Mouse (Mus musculus): ENCODE results near the gene Mtfp1. TPM values are rescaled to one million over a fixed set of nuclear protein-coding genes. Genes with fewer than 3 reads are reported as not detected.
"Not testable (repeated sequence)": the region's sequence is repeated elsewhere in the genome, so short reads cannot be mapped to it uniquely, and the experiment has no call there.

The Mtfp1 gene
- polyA plus RNA-seq, 1 experiment from 2014 or later = 6.3 TPM

DNA sequence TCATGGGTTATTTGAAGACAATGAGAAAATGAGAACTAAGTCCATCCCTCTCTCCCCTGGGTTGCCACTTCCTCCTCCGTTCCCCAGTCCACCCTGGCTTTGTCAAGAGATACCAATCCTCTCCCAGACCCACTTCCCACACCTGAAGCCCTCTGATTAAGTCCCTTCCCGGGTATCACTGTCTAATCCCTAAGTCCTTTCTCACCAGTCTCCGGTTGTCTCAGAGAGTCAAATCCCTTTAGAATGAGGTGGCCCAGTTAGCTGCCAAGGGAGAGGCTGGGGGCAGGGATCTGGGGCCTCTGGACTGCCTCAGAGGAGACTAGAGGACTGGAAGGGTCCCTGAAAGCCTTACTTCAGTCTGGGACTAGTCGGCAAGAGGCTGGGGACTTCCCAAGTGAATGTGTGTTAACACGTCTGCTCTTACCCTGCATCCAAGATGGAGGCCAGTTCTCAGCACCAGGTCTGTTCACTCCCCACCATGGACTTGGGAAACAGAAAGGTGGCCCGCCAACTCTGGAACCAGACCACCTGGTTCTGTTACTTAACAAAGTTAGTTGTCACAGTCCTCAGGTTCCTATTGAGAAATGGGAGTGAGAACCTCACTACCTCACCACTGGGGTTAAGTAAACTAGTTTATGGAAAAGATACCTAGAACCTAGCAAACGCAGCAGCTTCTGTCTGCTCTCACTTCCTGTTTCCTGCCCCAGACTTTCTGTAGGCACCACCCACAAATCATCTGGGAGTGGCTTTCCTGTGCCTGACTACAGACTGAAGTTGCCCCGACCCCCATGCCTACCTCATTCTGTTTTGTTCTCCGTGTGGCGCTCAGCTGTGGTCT is 27.7 kb upstream of the Mtfp1 start, which contains the start of gene Sec14l2:
Gene Sec14l2, minus strand, starts transcription at position 674 of the 838 bp plus-strand sequence.
- Histone ChIP-seq H3K27ac (no peak within 1 kb of the TSS), H3K27me3 (peaks cover 30% of the 10 kb centered on the region), H3K4me3 (no peak within 1 kb of the TSS), H3K9me3 (peaks cover 20% of the 10 kb centered on the region; the same call in 1 of the 2 replicates), H3K4me1 (peaks cover 10% of the 10 kb centered on the region), H3K4me2 (replicated peaks) (no peak within 1 kb of the TSS), H3K9ac (no peak within 1 kb of the TSS), H3K36me3 (no peaks in the 10 kb centered on the region)
- ATAC-seq (ENCODE audit: low FRiP score, low read depth) = no peak
- 76% methylated on average over 10 of the region's 10 CpGs for WGBS

DNA sequence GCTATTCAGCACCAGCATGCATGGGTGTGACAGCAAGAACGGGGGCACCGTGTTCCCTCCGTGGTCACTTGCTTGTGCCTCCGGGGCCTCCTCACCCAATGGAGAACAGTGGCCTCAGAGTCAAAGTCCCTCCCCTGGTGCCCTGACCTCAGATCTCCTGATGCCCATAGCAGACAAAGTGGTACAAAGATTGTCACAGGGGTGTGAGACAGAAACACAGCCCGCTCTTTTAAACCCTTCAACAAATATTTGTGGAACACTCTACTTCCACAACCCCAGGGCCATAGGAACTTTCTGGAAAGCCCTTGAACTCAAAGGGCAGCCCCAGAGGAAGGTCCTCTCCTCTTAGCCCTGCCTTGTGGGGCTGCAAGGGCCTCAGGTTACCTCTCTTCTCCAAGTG is 27.0 kb upstream of the Mtfp1 start:
- ATAC-seq (ENCODE audit: low FRiP score, low read depth) = no peak
- Histone ChIP-seq H3K27ac (no peak overlapping the region), H3K4me3 (no peak overlapping the region), H3K27me3 (peaks cover 37% of the 10 kb centered on the region), H3K4me2 (replicated peaks) (no peak overlapping the region), H3K9me3 (peaks cover 20% of the 10 kb centered on the region; the same call in 1 of the 2 replicates), H3K9ac (no peak overlapping the region), H3K36me3 (no peaks in the 10 kb centered on the region), H3K4me1 (peaks cover 17% of the 10 kb centered on the region)
- WGBS = 82% methylated on average over 5 of the region's 5 CpGs

DNA sequence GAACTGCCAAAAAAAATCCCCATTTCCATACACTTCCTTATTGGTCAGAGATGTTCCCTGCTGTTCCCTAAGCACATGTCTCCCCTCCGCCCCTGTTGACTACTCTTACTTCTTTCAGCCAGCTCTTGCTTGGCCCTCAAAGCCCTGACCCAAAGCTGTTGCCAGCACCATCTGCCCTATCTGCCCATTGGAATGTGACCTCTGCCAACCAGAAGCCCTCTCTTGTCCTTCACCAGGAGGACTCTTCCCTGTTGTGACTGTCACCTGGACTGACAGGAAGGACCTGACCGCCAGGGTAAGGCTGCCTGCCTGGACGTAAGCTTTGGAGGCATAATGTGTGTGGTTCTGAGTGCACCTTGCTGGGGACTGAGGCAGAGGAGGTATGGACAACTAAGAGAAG is 26.4 kb upstream of the Mtfp1 start:
- Histone ChIP-seq H3K4me2 (replicated peaks) (no peak overlapping the region), H3K4me3 (no peak overlapping the region), H3K9me3 (peaks cover 16% of the 10 kb centered on the region; the same call in 1 of the 2 replicates), H3K9ac (no peak overlapping the region), H3K36me3 (no peaks in the 10 kb centered on the region), H3K4me1 (peaks cover 21% of the 10 kb centered on the region), H3K27me3 (peaks cover 42% of the 10 kb centered on the region), H3K27ac (no peak overlapping the region)
- no peak for ATAC-seq (ENCODE audit: low FRiP score, low read depth)
- WGBS = 75% methylated on average over 3 of the region's 3 CpGs

DNA sequence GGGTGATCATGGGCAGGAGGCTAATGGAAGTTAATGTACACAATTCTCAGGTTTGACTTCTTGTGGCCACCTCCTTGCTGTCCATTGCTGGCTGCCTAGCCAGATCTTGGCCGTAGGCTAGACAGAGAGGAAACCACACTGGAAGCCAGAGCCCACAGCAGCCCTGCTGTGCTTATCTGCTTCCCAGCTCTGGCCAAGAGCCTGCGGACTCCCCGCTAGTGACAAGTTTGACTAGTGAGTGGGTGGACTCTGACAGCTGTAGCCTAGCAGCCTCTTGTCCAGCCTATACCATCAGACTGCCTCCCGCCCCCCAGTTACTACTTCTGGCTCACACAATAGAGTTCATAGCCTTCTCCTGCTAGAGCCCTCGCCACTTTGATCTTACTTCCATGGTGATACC is 24.4 kb upstream of the Mtfp1 start:
- Histone ChIP-seq H3K27ac (no peak overlapping the region), H3K9me3 (no peaks in the 10 kb centered on the region), H3K4me1 (peaks cover 21% of the 10 kb centered on the region), H3K27me3 (peaks cover 46% of the 10 kb centered on the region), H3K4me2 (replicated peaks) (no peak overlapping the region), H3K4me3 (no peak overlapping the region), H3K36me3 (no peaks in the 10 kb centered on the region), H3K9ac (no peak overlapping the region)
- no peak for ATAC-seq (ENCODE audit: low FRiP score, low read depth)
- WGBS = 79% methylated on average over 5 of the region's 5 CpGs

DNA sequence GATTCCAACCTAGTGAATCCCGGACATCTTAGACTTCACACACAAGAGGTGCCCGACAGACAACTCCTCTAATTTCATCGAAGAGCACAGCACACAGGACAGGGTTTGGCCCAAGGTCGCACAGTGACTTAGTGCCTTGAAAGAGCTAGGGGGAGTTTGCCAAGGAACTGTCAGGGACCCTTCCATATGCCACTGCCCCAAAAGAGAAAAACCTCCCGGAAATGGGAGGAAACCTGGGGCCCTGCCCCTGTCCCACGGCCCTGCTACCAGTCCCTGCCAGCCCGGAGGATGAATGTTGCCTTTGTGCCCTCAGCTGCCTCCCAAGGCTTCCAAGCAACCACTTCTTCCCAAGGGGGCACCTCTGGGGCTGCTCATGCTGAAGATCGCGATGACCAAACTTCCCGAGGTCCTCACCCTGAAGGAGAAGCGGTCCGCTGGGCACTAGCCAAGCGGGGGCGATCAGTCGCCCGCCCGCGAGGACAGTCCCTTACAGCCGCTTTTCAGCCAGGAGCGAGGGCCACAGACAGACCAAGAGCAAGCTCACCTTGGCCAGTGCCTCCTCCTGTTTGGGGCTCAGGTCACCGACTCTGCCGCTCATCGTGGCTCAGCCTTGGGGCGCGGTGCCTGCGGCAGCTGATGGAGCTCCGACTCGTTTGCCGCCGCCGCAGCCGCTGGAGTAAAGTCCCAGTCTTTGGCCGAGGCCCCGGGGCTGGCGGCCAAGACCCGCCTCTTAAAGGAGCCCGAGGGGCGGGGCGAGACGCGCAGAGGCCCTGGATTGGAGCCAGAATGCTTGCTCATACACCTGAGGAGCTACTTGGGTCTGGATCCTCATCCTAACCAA is 23.1 kb upstream of the Mtfp1 start:
- Histone ChIP-seq H3K9me3 (no peaks in the 10 kb centered on the region), H3K4me3 (peak overlapping the region; percentile 63), H3K4me2 (replicated peaks) (peak overlapping the region; percentile 96), H3K9ac (peak overlapping the region; percentile 85), H3K27ac (peak overlapping the region; percentile 39; the same call in 1 of the 2 replicates), H3K27me3 (peaks cover 46% of the 10 kb centered on the region), H3K36me3 (no peaks in the 10 kb centered on the region), H3K4me1 (peaks cover 21% of the 10 kb centered on the region)
- 3% methylated on average over 41 of the region's 41 CpGs for WGBS
- peak; percentile 64 for ATAC-seq (ENCODE audit: low FRiP score, low read depth)

DNA sequence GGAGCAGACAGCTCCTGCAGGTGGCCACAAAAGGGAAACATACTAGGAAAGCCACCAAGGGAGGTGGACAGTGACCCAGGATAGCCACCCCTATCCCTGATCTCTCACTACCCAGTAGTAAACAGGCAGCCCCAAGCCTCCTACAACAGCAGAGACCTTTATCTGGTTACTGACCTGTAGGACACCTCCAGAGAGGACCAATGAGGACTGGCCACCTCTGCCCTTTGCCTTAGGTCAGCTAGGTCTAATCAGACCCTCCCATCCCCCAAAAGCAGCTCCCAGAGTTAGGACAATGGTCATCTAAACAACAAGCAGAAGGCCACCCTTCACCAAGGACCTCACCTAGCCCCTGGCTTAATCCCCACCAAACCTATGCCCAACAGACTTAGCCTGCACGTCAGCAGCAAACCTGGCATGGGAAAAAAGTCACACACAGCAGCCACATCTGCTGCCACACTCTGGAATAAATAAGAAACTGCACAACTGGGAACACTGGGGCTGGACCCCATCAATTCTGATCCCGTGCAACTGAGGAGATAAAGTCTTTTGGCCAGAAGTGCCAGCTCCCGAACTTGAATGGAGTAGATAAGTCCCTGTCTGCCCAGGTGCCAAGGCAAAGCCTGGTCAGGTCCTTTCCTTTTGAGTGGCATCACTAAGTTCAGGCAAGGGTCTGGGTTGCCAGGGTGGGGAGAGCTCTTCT is 22.3 kb upstream of the Mtfp1 start:
- no peak for ATAC-seq (ENCODE audit: low FRiP score, low read depth)
- H3K4me1 ChIP-seq = peaks cover 21% of the 10 kb centered on the region

DNA sequence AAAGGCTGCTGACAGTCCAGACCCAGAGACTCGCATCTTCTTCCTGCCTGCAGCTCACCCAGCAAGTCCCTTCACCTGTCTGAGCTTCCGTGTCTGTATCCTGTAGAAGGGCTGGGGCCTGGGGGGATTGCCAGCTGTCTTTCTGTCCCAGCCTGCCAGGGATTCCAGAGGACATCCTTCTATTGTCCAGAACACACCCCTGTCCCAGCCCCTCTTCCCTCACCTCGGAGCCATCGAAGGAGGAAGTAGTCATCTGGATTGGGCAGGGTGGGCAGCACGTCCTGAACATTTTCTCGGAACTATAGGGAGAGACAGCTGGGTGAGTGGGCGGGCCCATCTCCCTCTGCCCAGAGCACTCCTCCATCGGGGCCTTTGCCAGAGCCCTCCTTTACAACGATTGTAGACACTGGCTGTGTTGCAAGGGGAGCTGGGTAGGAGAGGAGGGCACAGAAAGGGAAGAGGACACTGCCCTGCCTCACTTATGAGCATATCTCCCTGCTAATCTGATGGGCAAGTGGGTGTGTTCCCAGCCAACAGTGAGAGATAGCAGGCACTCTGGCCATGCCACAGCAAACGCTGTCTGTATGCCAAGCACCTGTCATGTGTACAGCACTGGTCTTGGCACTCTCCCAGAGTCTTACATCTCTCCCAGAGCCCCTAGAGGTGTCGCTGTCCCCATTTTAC is 21.4 kb upstream of the Mtfp1 start:
- H3K9ac ChIP-seq = no peak overlapping the region
- H3K36me3 ChIP-seq = no peaks in the 10 kb centered on the region
- no peak for ATAC-seq (ENCODE audit: low FRiP score, low read depth)
- H3K4me1 ChIP-seq = peaks cover 21% of the 10 kb centered on the region
- H3K4me3 ChIP-seq = no peak overlapping the region
- H3K4me2 ChIP-seq (replicated peaks) = peak overlapping the region; percentile 96
- H3K27me3 ChIP-seq = peaks cover 46% of the 10 kb centered on the region
- no peak overlapping the region for H3K27ac ChIP-seq
- no peaks in the 10 kb centered on the region for H3K9me3 ChIP-seq
- 56% methylated on average over 11 of the region's 11 CpGs for WGBS

More for the DNA sequence above, 22.3 kb upstream of the Mtfp1 start:
- Histone ChIP-seq H3K27me3 (peaks cover 46% of the 10 kb centered on the region), H3K9ac (peak overlapping the region; percentile 85), H3K4me2 (replicated peaks) (peak overlapping the region; percentile 96), H3K27ac (no peak overlapping the region), H3K9me3 (no peaks in the 10 kb centered on the region), H3K4me3 (peak overlapping the region; percentile 63), H3K36me3 (no peaks in the 10 kb centered on the region)
- 27% methylated on average over 3 of the region's 3 CpGs for WGBS

DNA sequence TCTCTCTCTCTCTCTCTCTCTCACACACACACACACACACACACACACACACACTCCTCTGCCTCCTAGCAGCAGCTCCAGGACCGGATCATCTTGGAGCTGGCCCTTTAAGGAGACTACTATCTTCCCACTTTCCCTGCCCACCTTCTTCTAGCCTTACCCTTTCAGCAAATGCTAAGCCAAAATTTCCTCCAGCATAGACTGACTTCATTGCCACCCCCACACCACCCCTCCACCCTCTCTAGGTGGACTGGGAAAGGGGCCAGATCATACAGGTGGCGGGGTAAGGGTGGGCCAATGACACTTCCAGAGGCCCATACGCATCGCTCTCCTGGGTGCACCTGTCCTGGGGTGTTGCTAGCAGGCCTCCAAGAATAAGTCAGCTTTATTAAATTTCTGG is 20.2 kb upstream of the Mtfp1 start:
- Histone ChIP-seq H3K4me3 (no peak overlapping the region), H3K27ac (no peak overlapping the region), H3K36me3 (peaks cover 4% of the 10 kb centered on the region; the same call in 1 of the 2 replicates), H3K4me2 (replicated peaks) (no peak overlapping the region), H3K9me3 (no peaks in the 10 kb centered on the region), H3K9ac (no peak overlapping the region), H3K27me3 (peaks cover 39% of the 10 kb centered on the region), H3K4me1 (peaks cover 21% of the 10 kb centered on the region)
- no peak for ATAC-seq (ENCODE audit: low FRiP score, low read depth)
- WGBS = 88% methylated on average over 4 of the region's 4 CpGs

DNA sequence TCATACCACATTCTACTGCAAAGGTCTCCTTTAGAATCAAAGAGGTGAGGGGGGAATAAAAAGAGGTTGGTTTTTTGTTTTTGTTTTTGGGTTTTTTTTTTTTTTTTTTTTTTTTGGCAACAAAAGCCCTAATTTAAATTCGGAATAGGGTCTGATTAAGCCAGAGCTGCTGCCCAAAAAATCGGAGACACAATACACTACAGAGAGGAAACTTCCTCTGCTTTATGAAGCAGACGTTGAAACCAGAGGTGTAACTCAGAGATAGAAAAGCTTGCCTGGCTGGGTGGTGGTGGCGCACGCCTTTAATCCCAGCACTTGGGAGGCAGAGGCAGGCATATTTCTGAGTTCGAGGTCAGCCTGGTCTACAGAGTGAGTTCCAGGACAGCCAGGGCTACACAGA is 19.3 kb upstream of the Mtfp1 start:
- H3K4me2 ChIP-seq (replicated peaks); ATAC-seq (ENCODE audit: low FRiP score, low read depth); H3K36me3 ChIP-seq; H3K9me3 ChIP-seq; H3K9ac ChIP-seq; H3K27ac ChIP-seq; H3K4me3 ChIP-seq: not testable (repeated sequence)
- WGBS = 86% methylated on average over 6 of the region's 6 CpGs
- H3K4me1 ChIP-seq = peaks cover 21% of the 10 kb centered on the region
- peaks cover 30% of the 10 kb centered on the region for H3K27me3 ChIP-seq

DNA sequence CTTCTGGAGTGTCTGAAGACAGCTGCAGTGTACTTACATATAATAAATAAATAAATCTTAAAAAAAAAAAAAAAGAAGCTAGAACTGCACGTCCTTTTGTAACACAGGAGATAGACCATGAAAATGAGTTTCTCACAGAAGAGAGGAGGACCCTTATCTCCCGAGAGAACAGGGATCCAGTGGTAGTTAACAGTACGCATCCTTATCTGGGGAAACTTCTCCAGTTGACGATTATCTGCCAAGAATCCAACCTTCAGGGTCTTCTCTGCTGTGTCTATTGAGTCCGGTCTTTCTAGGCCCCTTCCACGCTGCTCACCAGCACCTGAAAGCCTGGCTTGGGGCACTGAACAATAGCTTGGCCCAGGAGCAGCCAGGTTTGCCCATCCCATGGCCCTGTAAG is 18.7 kb upstream of the Mtfp1 start:
- Histone ChIP-seq H3K4me3 (no peak overlapping the region), H3K9ac (no peak overlapping the region), H3K27me3 (peaks cover 25% of the 10 kb centered on the region), H3K4me2 (replicated peaks) (no peak overlapping the region), H3K27ac (no peak overlapping the region), H3K4me1 (peaks cover 20% of the 10 kb centered on the region), H3K9me3 (no peaks in the 10 kb centered on the region), H3K36me3 (peaks cover 7% of the 10 kb centered on the region; the same call in 1 of the 2 replicates)
- 83% methylated on average over 6 of the region's 6 CpGs for WGBS
- no peak for ATAC-seq (ENCODE audit: low FRiP score, low read depth)

DNA sequence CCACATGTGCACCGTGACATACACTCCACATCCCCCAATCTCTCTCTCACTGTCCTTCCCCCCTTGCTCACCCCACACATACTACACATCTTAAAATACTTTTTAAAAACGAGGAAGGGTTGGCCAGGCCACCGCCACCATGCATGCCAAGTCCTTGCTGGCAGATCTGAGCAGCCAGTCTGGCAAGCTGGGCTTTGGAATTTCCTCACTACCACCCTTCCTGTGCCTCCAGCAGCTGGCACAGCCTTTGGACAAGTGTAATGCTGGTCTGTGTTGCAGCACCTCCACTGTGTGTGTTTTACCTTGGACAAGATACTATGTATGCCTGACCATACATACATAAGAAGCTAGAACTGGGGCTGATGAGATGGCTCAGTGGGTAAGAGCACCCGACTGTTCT is 18.3 kb upstream of the Mtfp1 start:
- Histone ChIP-seq H3K27me3 (peaks cover 22% of the 10 kb centered on the region), H3K4me2 (replicated peaks) (no peak overlapping the region), H3K4me1 (peaks cover 15% of the 10 kb centered on the region), H3K4me3 (no peak overlapping the region), H3K9me3 (no peaks in the 10 kb centered on the region), H3K36me3 (peaks cover 12% of the 10 kb centered on the region), H3K27ac (no peak overlapping the region), H3K9ac (no peak overlapping the region)
- ATAC-seq (ENCODE audit: low FRiP score, low read depth) = no peak
- WGBS = 83% methylated on average over 4 of the region's 4 CpGs
